Mouse (Mus musculus): Measurements from ENCODE around the gene Tox2. TPM values are rescaled to one million over a fixed set of nuclear protein-coding genes. Genes with fewer than 3 reads are reported as not detected.

Gene Tox2
- polyA plus RNA-seq, 1 experiment from 2014 or later = 6.3 TPM

- Histone ChIP-seq H3K4me2 (ENCODE audit: low read length) (no peak overlapping the region), H3K4me3 (ENCODE audit: low read depth, low read length) (no peak overlapping the region), H3K36me3 (ENCODE audit: control insufficient read depth, insufficient read depth, low read length) (no peaks in the 10 kb centered on the region), H3K9me3 (ENCODE audit: control insufficient read depth, low read length) (no peaks in the 10 kb centered on the region), H3K9ac (ENCODE audit: low read length) (no peak overlapping the region), H3K4me1 (replicated peaks; ENCODE audit: control insufficient read depth, insufficient read depth, low read length) (peaks cover 17% of the 10 kb centered on the region; the same call in 1 of the 2 replicates), H3K27ac (ENCODE audit: low read depth) (peak overlapping the region; percentile 89; the same call in 1 of the 2 replicates), H3K27me3 (replicated peaks; ENCODE audit: control insufficient read depth, insufficient read depth, low read length) (no peaks in the 10 kb centered on the region)
- ATAC-seq (replicated peaks; ENCODE audit: low FRiP score, low TSS enrichment, low read depth) (no peak), DNase-seq (ENCODE audit: low spot score) (no peak)
- 51% methylated on average over 5 of the region's 5 CpGs for WGBS
Measured at GRCm38 (mm10) chr2:163350443-163350842, 147.5 kb downstream of the Tox2 start.

- no peak overlapping the region; the same call in 1 of the 2 replicates for H3K9ac ChIP-seq (ENCODE audit: low read length)
- ATAC-seq (replicated peaks; ENCODE audit: low FRiP score, low TSS enrichment, low read depth) (peak; percentile 74), DNase-seq (ENCODE audit: low spot score) (peak; percentile 62)
- no peaks in the 10 kb centered on the region for H3K9me3 ChIP-seq (ENCODE audit: control insufficient read depth, low read length)
- H3K4me2 ChIP-seq (ENCODE audit: low read length) = no peak overlapping the region
- H3K27ac ChIP-seq (ENCODE audit: low read depth) = peak overlapping the region; percentile 77
- H3K27me3 ChIP-seq (replicated peaks; ENCODE audit: control insufficient read depth, insufficient read depth, low read length) = no peaks in the 10 kb centered on the region
- H3K4me3 ChIP-seq (ENCODE audit: low read depth, low read length) = no peak overlapping the region
- 5% methylated on average over 7 of the region's 7 CpGs for WGBS
- peaks cover 17% of the 10 kb centered on the region; the same call in 1 of the 2 replicates for H3K4me1 ChIP-seq (replicated peaks; ENCODE audit: control insufficient read depth, insufficient read depth, low read length)
- no peaks in the 10 kb centered on the region for H3K36me3 ChIP-seq (ENCODE audit: control insufficient read depth, insufficient read depth, low read length)
Measured at GRCm38 (mm10) chr2:163353731-163354130, 150.8 kb downstream of the Tox2 start.

DNA sequence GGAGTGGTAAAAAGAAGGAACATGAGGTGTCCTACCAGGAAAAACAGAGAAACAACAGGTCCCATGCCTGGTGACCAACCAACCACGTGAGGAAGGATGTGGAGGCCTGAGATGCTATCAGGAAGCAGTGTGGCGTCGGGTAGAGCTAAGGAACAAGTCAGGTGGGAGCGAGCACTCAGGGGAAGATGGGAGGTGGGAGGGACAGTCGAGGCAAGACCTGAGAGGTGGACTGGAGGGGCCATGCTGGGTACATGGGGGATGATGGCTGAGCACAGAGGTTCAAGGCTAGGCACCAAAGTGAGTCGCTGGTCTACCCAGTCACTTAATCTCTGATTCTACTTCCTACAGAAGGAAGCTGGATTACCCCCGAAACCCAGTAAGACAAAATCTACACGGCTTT is 152.7 kb downstream of the Tox2 start:
- no peak overlapping the region for H3K9ac ChIP-seq (ENCODE audit: low read length)

GRCm38 (mm10) chr2:163356113-163356840 is 153.4 kb downstream of the Tox2 start:
- Histone ChIP-seq H3K4me3 (ENCODE audit: low read depth, low read length) (no peak overlapping the region), H3K27ac (ENCODE audit: low read depth) (no peak overlapping the region), H3K27me3 (replicated peaks; ENCODE audit: control insufficient read depth, insufficient read depth, low read length) (no peaks in the 10 kb centered on the region), H3K36me3 (ENCODE audit: control insufficient read depth, insufficient read depth, low read length) (no peaks in the 10 kb centered on the region), H3K9ac (ENCODE audit: low read length) (no peak overlapping the region), H3K4me2 (ENCODE audit: low read length) (no peak overlapping the region), H3K4me1 (replicated peaks; ENCODE audit: control insufficient read depth, insufficient read depth, low read length) (peaks cover 12% of the 10 kb centered on the region; the same call in 1 of the 2 replicates), H3K9me3 (ENCODE audit: control insufficient read depth, low read length) (no peaks in the 10 kb centered on the region)
- no peak for DNase-seq (ENCODE audit: low spot score)
- 83% methylated on average over 12 of the region's 12 CpGs for WGBS
- no peak for ATAC-seq (replicated peaks; ENCODE audit: low FRiP score, low TSS enrichment, low read depth)

More for the DNA sequence above, 152.7 kb downstream of the Tox2 start:
- no peak overlapping the region for H3K4me3 ChIP-seq (ENCODE audit: low read depth, low read length)
- ATAC-seq (replicated peaks; ENCODE audit: low FRiP score, low TSS enrichment, low read depth) (no peak), DNase-seq (ENCODE audit: low spot score) (no peak)
- peaks cover 12% of the 10 kb centered on the region; the same call in 1 of the 2 replicates for H3K4me1 ChIP-seq (replicated peaks; ENCODE audit: control insufficient read depth, insufficient read depth, low read length)
- H3K36me3 ChIP-seq (ENCODE audit: control insufficient read depth, insufficient read depth, low read length) = no peaks in the 10 kb centered on the region
- no peaks in the 10 kb centered on the region for H3K27me3 ChIP-seq (replicated peaks; ENCODE audit: control insufficient read depth, insufficient read depth, low read length)
- WGBS = 85% methylated on average over 8 of the region's 8 CpGs
- H3K9me3 ChIP-seq (ENCODE audit: control insufficient read depth, low read length) = no peaks in the 10 kb centered on the region
- H3K4me2 ChIP-seq (ENCODE audit: low read length) = no peak overlapping the region
- H3K27ac ChIP-seq (ENCODE audit: low read depth) = no peak overlapping the region

DNA sequence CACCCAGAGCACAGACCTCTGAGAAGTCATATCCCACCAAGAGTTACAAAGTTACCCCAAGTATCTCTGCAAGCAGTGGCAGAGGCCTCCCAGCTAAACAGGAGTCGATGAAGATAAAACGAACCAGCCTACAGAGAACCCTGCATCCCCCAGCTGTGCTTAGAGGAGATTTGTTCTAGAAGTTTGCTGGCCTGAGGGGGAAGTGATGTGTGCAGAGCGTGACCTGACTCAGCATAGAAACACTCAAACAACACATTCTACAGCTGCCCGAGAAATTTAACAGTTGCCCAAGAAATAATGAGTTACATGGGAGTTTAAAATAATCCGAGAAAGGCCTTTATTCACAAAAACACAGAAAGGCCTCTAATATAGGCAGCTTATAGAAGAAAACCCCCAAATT is 155.7 kb downstream of the Tox2 start:
- Histone ChIP-seq H3K4me1 (replicated peaks; ENCODE audit: control insufficient read depth, insufficient read depth, low read length) (peaks cover 7% of the 10 kb centered on the region; the same call in 1 of the 2 replicates), H3K27ac (ENCODE audit: low read depth) (no peak overlapping the region), H3K9ac (ENCODE audit: low read length) (no peak overlapping the region), H3K9me3 (ENCODE audit: control insufficient read depth, low read length) (no peaks in the 10 kb centered on the region), H3K36me3 (ENCODE audit: control insufficient read depth, insufficient read depth, low read length) (no peaks in the 10 kb centered on the region), H3K27me3 (replicated peaks; ENCODE audit: control insufficient read depth, insufficient read depth, low read length) (no peaks in the 10 kb centered on the region), H3K4me3 (ENCODE audit: low read depth, low read length) (no peak overlapping the region), H3K4me2 (ENCODE audit: low read length) (no peak overlapping the region)
- ATAC-seq (replicated peaks; ENCODE audit: low FRiP score, low TSS enrichment, low read depth) (no peak), DNase-seq (ENCODE audit: low spot score) (no peak)
- 69% methylated on average over 5 of the region's 5 CpGs for WGBS

DNA sequence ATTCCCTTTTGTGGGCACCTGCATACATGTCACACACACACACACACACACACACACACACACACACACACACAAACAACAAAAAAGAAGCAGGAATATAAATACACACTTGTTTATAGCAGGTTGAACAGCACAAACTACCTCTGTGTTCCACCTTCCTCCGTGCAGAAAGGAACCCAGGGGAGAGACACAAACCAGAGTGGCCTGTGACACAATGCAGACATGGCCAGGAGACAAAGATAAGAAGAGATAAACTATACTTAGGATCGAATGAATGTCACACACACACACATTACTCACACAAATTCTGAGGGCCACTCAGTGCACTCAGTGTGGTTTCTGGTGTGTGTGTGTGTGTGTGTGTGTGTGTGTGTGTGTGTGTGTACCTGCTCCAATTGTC is 156.3 kb downstream of the Tox2 start:
- no peaks in the 10 kb centered on the region for H3K27me3 ChIP-seq (replicated peaks; ENCODE audit: control insufficient read depth, insufficient read depth, low read length)
- ATAC-seq (replicated peaks; ENCODE audit: low FRiP score, low TSS enrichment, low read depth) = no peak
- H3K4me3 ChIP-seq (ENCODE audit: low read depth, low read length) = no peak overlapping the region
- no peaks in the 10 kb centered on the region for H3K9me3 ChIP-seq (ENCODE audit: control insufficient read depth, low read length)
- no peaks in the 10 kb centered on the region for H3K36me3 ChIP-seq (ENCODE audit: control insufficient read depth, insufficient read depth, low read length)
- DNase-seq (ENCODE audit: low spot score) = no peak
- H3K9ac ChIP-seq (ENCODE audit: low read length) = no peak overlapping the region
- WGBS = 12% methylated on average over 2 of the region's 2 CpGs
- no peak overlapping the region for H3K27ac ChIP-seq (ENCODE audit: low read depth)
- H3K4me2 ChIP-seq (ENCODE audit: low read length) = no peak overlapping the region
- H3K4me1 ChIP-seq (replicated peaks; ENCODE audit: control insufficient read depth, insufficient read depth, low read length) = peaks cover 1% of the 10 kb centered on the region; the same call in 1 of the 2 replicates

- no peaks in the 10 kb centered on the region for H3K27me3 ChIP-seq (replicated peaks; ENCODE audit: control insufficient read depth, insufficient read depth, low read length)
- no peaks in the 10 kb centered on the region for H3K9me3 ChIP-seq (ENCODE audit: control insufficient read depth, low read length)
- DNase-seq (ENCODE audit: low spot score) = no peak
- no peak overlapping the region for H3K4me3 ChIP-seq (ENCODE audit: low read depth, low read length)
- H3K9ac ChIP-seq (ENCODE audit: low read length) = no peak overlapping the region
- 0 out of 2 replicates have a peak, but pooled peaks cover 8% of the 10 kb centered on the region for H3K4me1 ChIP-seq (replicated peaks; ENCODE audit: control insufficient read depth, insufficient read depth, low read length)
- no peak overlapping the region for H3K27ac ChIP-seq (ENCODE audit: low read depth)
- no peaks in the 10 kb centered on the region for H3K36me3 ChIP-seq (ENCODE audit: control insufficient read depth, insufficient read depth, low read length)
- H3K4me2 ChIP-seq (ENCODE audit: low read length) = no peak overlapping the region
- ATAC-seq (replicated peaks; ENCODE audit: low FRiP score, low TSS enrichment, low read depth) = no peak
- WGBS = 82% methylated on average over 16 of the region's 16 CpGs
Measured at GRCm38 (mm10) chr2:163360858-163361623, 158.1 kb downstream of the Tox2 start.

- 0 out of 2 replicates have a peak, but pooled peaks cover 8% of the 10 kb centered on the region for H3K4me1 ChIP-seq (replicated peaks; ENCODE audit: control insufficient read depth, insufficient read depth, low read length)
Measured at GRCm38 (mm10) chr2:163362940-163363921, 160.3 kb downstream of the Tox2 start.

More at GRCm38 (mm10) chr2:163362940-163363921, 160.3 kb downstream of the Tox2 start:
- H3K4me2 ChIP-seq (ENCODE audit: low read length) = no peak overlapping the region
- H3K27me3 ChIP-seq (replicated peaks; ENCODE audit: control insufficient read depth, insufficient read depth, low read length) = no peaks in the 10 kb centered on the region
- ATAC-seq (replicated peaks; ENCODE audit: low FRiP score, low TSS enrichment, low read depth) (no peak), DNase-seq (ENCODE audit: low spot score) (no peak)
- no peaks in the 10 kb centered on the region for H3K36me3 ChIP-seq (ENCODE audit: control insufficient read depth, insufficient read depth, low read length)
- WGBS = 71% methylated on average over 12 of the region's 12 CpGs
- no peak overlapping the region for H3K4me3 ChIP-seq (ENCODE audit: low read depth, low read length)
- no peaks in the 10 kb centered on the region for H3K9me3 ChIP-seq (ENCODE audit: control insufficient read depth, low read length)
- no peak overlapping the region for H3K27ac ChIP-seq (ENCODE audit: low read depth)
- H3K9ac ChIP-seq (ENCODE audit: low read length) = no peak overlapping the region; the same call in 1 of the 2 replicates

Data from intestine, embryonic 14.5 days (tissue).